Mouse (Mus musculus) kidney, embryonic 15.5 days (tissue): Measurements from ENCODE around the gene Grap. TPM values are rescaled to one million over a fixed set of nuclear protein-coding genes. Genes with fewer than 3 reads are reported as not detected.

Experiments used
- ATAC-seq: fragments of 200-750 bp; cut with Nextera tagmentation; replicated peaks from 2 replicates; pipeline ENCODE4 v1.8.0; 2017; ENCODE audit warnings: moderate TSS enrichment; ENCODE audit not compliant: low FRiP score
- H3K27ac ChIP-seq: fragments of 300-500 bp; sonication (generic); 2 replicates; pipeline ENCODE4 v1.5.1; 2015; ENCODE audit warnings: mild to moderate bottlenecking, inconsistent platforms
- H3K27me3 ChIP-seq: fragments of 300-500 bp; sonication (generic); 2 replicates; pipeline ENCODE4 v1.6.1; 2015; ENCODE audit warnings: inconsistent platforms
- H3K36me3 ChIP-seq: fragments of 300-500 bp; sonication (generic); 2 replicates; pipeline ENCODE4 v1.6.1; 2015; ENCODE audit warnings: inconsistent platforms
- H3K4me1 ChIP-seq: fragments of 300-500 bp; sonication (generic); 2 replicates; pipeline ENCODE4 v1.6.1; 2015; ENCODE audit warnings: inconsistent platforms
- H3K4me2 ChIP-seq: fragments of 300-500 bp; sonication (generic); 2 replicates; pipeline ENCODE4 v1.6.1; 2015; ENCODE audit warnings: moderate library complexity, mild to moderate bottlenecking, inconsistent platforms
- H3K4me3 ChIP-seq: fragments of 300-500 bp; sonication (generic); replicated peaks from 2 replicates; pipeline ENCODE4 v1.5.1; 2015; ENCODE audit warnings: mild to moderate bottlenecking, inconsistent platforms
- H3K9ac ChIP-seq: fragments of 300-500 bp; sonication (generic); 2 replicates; pipeline ENCODE4 v1.6.1; 2015; ENCODE audit warnings: mild to moderate bottlenecking, inconsistent platforms
- H3K9me3 ChIP-seq: fragments of 300-500 bp; sonication (generic); replicated peaks from 2 replicates; pipeline ENCODE4 v1.6.1; 2016; ENCODE audit warnings: inconsistent platforms
- WGBS: fragments of 180-500 bp; shearing (Covaris S2); methylation state at CpG from one replicate; pipeline ENCODE4 v1.1.7; 2015; ENCODE audit warnings: mixed read lengths; 5-methylcytosine and 5-hydroxymethylcytosine counted together
- polyA plus RNA-seq: library from polyadenylated mRNA; unstranded; fragments of >200 nt; fragmentation: Nextera tagmentation; extraction: Ambion mirVana; gene quantifications from 2 replicates; pipeline ENCODE4 v1.2.1, GENCODE M21; 2015

Grap gene
- polyA plus RNA-seq, 1 experiment from 2014 or later: 13.0 TPM

DNA sequence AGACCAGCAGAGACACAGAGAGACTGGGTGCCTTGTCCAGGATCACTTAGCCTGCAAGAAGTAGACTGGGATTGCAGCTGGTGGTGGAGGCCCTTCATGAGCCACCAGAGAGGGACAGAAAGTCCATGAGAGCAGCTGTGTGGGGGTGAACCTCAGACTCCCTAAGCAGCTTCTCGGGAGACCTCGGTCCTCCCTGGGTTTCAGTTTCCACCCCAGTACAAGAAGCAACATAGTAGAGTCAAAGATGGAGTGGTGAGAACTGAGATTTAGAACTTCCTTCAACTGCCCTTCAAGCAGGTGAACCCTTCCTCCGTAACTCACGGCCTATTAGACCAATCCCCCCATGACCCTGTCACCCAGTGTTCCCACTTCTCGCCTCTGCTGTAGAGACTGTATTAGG lies 9.1 kb downstream of the Grap start:
- Histone ChIP-seq H3K9ac (no peak overlapping the region), H3K9me3 (no peaks in the 10 kb centered on the region), H3K36me3 (no peaks in the 10 kb centered on the region), H3K4me1 (peaks cover 19% of the 10 kb centered on the region), H3K4me3 (no peak overlapping the region), H3K27me3 (no peaks in the 10 kb centered on the region), H3K27ac (no peak overlapping the region), H3K4me2 (no peak overlapping the region)
- ATAC-seq: no peak
- WGBS: 74% methylated on average over 5 of the region's 5 CpGs

DNA sequence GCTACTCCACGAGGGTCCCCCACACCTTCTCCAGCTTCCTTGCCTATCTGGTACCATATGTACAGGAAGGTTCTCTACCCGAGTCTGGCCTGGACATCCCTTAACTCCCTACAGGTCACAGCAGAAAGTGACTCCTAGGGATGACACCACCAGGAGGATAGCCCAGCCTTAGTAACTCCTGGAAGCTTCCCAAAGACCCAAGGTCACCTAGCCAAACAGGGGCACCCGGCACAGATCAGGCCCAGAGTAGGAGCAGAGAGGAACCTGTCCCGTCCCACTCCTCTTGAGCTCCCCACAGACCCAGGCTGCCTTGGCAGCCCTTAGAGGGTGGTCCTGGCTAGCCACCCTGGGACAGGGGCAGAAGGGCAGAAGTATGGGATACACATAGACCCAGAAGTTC lies 12.3 kb downstream of the Grap start:
- H3K9ac ChIP-seq: no peak overlapping the region
- ATAC-seq: no peak
- H3K4me2 ChIP-seq: no peak overlapping the region
- no peaks in the 10 kb centered on the region for H3K36me3 ChIP-seq
- H3K27me3 ChIP-seq: no peaks in the 10 kb centered on the region
- no peaks in the 10 kb centered on the region for H3K9me3 ChIP-seq
- no peak overlapping the region for H3K4me3 ChIP-seq
- H3K27ac ChIP-seq: no peak overlapping the region
- 0 out of 2 replicates have a peak, but pooled peaks cover 4% of the 10 kb centered on the region for H3K4me1 ChIP-seq
- 83% methylated on average over 4 of the region's 4 CpGs for WGBS

GRCm38 (mm10) chr11:61665991-61666799 lies 13.1 kb downstream of the Grap start:
- no peak for ATAC-seq

GRCm38 (mm10) chr11:61667248-61667647 lies 14.2 kb downstream of the Grap start:
- no peak for ATAC-seq
- Histone ChIP-seq H3K27ac (no peak overlapping the region), H3K9me3 (no peaks in the 10 kb centered on the region), H3K27me3 (no peaks in the 10 kb centered on the region), H3K4me2 (no peak overlapping the region), H3K36me3 (no peaks in the 10 kb centered on the region), H3K4me3 (no peak overlapping the region), H3K9ac (no peak overlapping the region), H3K4me1 (0 out of 2 replicates have a peak, but pooled peaks cover 4% of the 10 kb centered on the region)
- 81% methylated on average over 5 of the region's 5 CpGs for WGBS

More at GRCm38 (mm10) chr11:61665991-61666799, 13.1 kb downstream of the Grap start:
- Histone ChIP-seq H3K36me3 (no peaks in the 10 kb centered on the region), H3K4me3 (no peak overlapping the region), H3K4me1 (0 out of 2 replicates have a peak, but pooled peaks cover 2% of the 10 kb centered on the region), H3K9ac (no peak overlapping the region), H3K27ac (no peak overlapping the region), H3K9me3 (no peaks in the 10 kb centered on the region), H3K27me3 (no peaks in the 10 kb centered on the region), H3K4me2 (no peak overlapping the region)
- WGBS: 47% methylated on average over 7 of the region's 7 CpGs

- no peaks in the 10 kb centered on the region for H3K27me3 ChIP-seq
- WGBS: 70% methylated on average over 5 of the region's 5 CpGs
These were observed 14.7 kb downstream of the Grap start for GRCm38 (mm10) chr11:61667782-61668181.

GRCm38 (mm10) chr11:61669492-61670490 lies 16.7 kb downstream of the Grap start:
- Histone ChIP-seq H3K4me1 (peaks cover 15% of the 10 kb centered on the region), H3K36me3 (no peaks in the 10 kb centered on the region), H3K27me3 (0 out of 2 replicates have a peak, but pooled peaks cover 5% of the 10 kb centered on the region), H3K9ac (no peak overlapping the region), H3K27ac (no peak overlapping the region), H3K9me3 (no peaks in the 10 kb centered on the region), H3K4me3 (no peak overlapping the region), H3K4me2 (no peak overlapping the region)
- 65% methylated on average over 14 of the region's 14 CpGs for WGBS
- no peak for ATAC-seq

More at GRCm38 (mm10) chr11:61667782-61668181, 14.7 kb downstream of the Grap start:
- Histone ChIP-seq H3K9ac (no peak overlapping the region), H3K27ac (no peak overlapping the region), H3K36me3 (no peaks in the 10 kb centered on the region), H3K4me1 (0 out of 2 replicates have a peak, but pooled peaks cover 4% of the 10 kb centered on the region), H3K4me3 (no peak overlapping the region), H3K9me3 (no peaks in the 10 kb centered on the region), H3K4me2 (no peak overlapping the region)
- ATAC-seq: no peak

DNA sequence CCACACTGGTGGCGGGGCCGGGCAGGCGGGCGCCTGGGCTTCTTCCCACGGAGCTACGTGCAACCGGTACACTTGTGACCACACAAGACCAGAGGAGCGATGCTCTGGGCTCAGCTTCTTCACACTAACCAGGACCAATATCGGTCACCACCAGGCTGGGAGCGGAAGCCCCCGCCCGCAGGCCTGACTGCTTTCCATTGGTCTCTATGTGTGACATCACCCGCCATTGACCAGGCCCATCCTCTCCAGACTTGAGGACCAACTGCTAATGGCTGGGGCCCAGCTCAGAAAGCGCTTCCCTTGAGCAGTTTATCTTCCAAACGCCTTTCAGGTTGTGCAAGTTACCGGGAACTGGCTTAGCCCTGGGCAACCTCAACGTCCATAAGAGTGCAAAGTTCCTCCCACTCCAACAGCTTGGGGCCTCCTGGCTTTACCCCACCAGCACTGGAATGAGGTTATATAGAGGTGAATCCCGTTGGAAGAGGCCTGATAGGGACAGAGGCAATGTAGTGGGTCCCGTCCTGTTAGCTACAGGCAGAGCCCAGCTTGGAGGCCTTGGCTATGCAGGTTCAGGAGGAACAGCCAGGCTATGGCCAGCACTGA lies 18.8 kb downstream of the Grap start:
- 62% methylated on average over 19 of the region's 19 CpGs for WGBS
- Histone ChIP-seq H3K4me2 (no peak overlapping the region), H3K4me3 (no peak overlapping the region), H3K9me3 (no peaks in the 10 kb centered on the region), H3K36me3 (no peaks in the 10 kb centered on the region), H3K4me1 (peaks cover 24% of the 10 kb centered on the region), H3K27me3 (0 out of 2 replicates have a peak, but pooled peaks cover 5% of the 10 kb centered on the region), H3K27ac (no peak overlapping the region), H3K9ac (no peak overlapping the region)
- ATAC-seq: no peak

DNA sequence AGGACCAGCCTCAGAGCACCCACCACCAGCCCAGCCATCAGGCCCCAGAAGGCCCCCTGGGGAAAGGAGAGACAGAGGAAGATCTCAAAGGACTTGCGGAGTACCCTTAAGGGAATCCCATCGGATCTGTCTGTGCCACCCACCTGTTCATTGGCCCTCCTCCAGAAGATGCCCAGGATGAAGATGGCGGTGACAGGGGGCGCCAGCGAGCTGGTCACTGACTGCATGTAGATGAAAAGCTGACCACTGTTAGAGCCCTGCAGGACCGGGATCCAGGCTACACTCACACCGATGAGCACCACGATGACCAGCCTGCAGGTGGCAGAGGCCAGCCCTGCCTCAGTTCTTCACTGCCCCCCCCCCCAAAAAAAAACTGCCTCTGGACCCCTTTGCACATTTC lies 20.6 kb downstream of the Grap start:
- ATAC-seq: no peak
- H3K27ac ChIP-seq: no peak overlapping the region
- H3K9me3 ChIP-seq: no peaks in the 10 kb centered on the region
- H3K4me2 ChIP-seq: no peak overlapping the region
- no peak overlapping the region for H3K9ac ChIP-seq
- no peaks in the 10 kb centered on the region for H3K36me3 ChIP-seq
- H3K4me1 ChIP-seq: peaks cover 24% of the 10 kb centered on the region
- WGBS: 30% methylated on average over 8 of the region's 8 CpGs
- no peak overlapping the region for H3K4me3 ChIP-seq
- 0 out of 2 replicates have a peak, but pooled peaks cover 5% of the 10 kb centered on the region for H3K27me3 ChIP-seq

DNA sequence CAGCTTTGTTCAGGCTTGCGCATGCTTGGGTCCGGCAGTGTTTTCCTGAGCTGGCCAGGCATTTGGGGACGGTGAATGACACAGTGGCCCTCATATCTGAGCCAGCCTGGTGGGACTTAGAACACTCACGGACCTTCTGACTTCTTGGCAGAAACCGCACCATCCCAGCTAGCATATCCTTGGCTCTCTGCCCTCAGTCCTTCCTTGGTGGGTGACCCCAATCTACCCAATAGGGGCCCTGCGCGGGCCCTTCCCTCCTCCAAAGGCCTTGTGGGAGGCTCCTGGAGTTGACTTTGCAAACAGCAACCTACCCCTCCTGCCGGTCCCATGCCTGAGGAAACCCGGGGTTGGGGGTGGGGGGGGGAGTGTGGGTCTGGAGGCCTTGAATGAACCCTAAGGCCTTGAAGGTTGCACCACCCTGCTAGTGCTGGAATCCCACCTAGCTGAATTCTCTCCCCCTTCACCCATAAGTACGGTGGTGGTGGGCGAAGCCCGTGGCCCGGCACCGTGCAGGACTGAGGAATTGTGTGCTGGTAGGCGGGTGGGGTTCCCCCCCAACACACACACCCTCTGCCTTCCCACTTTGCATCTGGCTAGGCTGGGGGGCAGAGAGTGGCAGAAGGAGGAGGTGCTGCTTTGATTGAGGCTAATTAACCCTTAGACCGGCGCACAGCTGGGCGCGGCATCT lies 21.2 kb downstream of the Grap start:
- H3K4me2 ChIP-seq: peak overlapping the region; percentile 39; the same call in 1 of the 2 replicates
- no peak overlapping the region for H3K27ac ChIP-seq

GRCm38 (mm10) chr11:61674839-61675159 lies 21.7 kb downstream of the Grap start:
- H3K27me3 ChIP-seq: 0 out of 2 replicates have a peak, but pooled peaks cover 5% of the 10 kb centered on the region
- no peak overlapping the region for H3K27ac ChIP-seq
- no peaks in the 10 kb centered on the region for H3K36me3 ChIP-seq
- H3K9me3 ChIP-seq: no peaks in the 10 kb centered on the region
- ATAC-seq: peak; percentile 79
- peaks cover 24% of the 10 kb centered on the region for H3K4me1 ChIP-seq
- 6% methylated on average over 8 of the region's 8 CpGs for WGBS
- no peak overlapping the region; the same call in 1 of the 2 replicates for H3K9ac ChIP-seq
- no peak overlapping the region for H3K4me3 ChIP-seq
- H3K4me2 ChIP-seq: peak overlapping the region; percentile 39; the same call in 1 of the 2 replicates

More for the DNA sequence above, 21.2 kb downstream of the Grap start:
- H3K4me1 ChIP-seq: peaks cover 24% of the 10 kb centered on the region
- H3K36me3 ChIP-seq: no peaks in the 10 kb centered on the region
- no peak overlapping the region for H3K4me3 ChIP-seq
- 0 out of 2 replicates have a peak, but pooled peaks cover 5% of the 10 kb centered on the region for H3K27me3 ChIP-seq
- H3K9me3 ChIP-seq: no peaks in the 10 kb centered on the region
- no peak overlapping the region; the same call in 1 of the 2 replicates for H3K9ac ChIP-seq
- 22% methylated on average over 19 of the region's 19 CpGs for WGBS
- ATAC-seq: peak; percentile 47

GRCm38 (mm10) chr11:61675332-61675731 lies 22.3 kb downstream of the Grap start:
- H3K9ac ChIP-seq: no peak overlapping the region
- H3K27me3 ChIP-seq: 0 out of 2 replicates have a peak, but pooled peaks cover 5% of the 10 kb centered on the region
- WGBS: 38% methylated on average over 2 of the region's 2 CpGs
- no peaks in the 10 kb centered on the region for H3K9me3 ChIP-seq
- H3K4me3 ChIP-seq: no peak overlapping the region
- H3K27ac ChIP-seq: no peak overlapping the region
- ATAC-seq: no peak
- no peak overlapping the region for H3K4me2 ChIP-seq
- peaks cover 24% of the 10 kb centered on the region for H3K4me1 ChIP-seq
- H3K36me3 ChIP-seq: no peaks in the 10 kb centered on the region
